Comparison of ENCODE assay signal across 11 mouse cellular contexts in the genomic region with DNA sequence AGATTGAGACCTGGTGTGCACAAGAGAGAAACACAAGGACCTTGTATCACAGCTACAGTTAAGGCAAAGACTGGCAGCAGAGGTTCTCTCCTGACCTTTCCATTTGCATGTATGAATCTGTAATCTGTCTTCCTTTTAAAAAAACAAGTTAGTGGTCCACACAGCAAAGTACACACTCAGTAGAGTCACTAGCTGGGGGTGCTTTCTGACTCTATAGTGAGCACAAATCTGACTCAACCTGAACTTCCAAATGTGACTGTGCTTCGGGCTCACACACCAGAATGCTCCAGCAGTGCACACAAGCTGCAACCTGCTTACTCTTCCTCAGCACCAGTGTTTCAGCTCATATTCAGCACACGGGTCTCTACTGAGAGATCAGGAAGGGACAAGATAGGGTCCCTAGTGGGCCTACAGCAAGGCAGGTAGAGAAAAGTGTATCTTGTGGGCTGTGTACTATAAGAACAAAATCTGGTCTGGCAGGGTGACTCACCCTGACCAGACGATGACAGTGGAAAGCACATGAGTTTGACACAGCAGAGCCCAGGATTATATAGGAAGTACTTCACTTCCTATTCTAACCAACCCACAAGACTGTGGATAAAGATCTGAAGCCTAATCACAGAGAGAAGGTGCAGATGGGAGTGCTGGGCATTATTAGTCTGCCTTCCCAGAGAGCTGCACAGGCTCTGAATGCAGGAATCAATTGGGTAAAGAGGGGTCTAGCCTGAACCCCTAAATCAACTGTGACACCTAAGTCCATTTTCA. TPM values are rescaled to one million over a fixed set of nuclear protein-coding genes. Genes with fewer than 3 reads are reported as not detected.
DNase-seq lines count a peak whose midpoint lies in the region; ATAC-seq and TF ChIP-seq lines count a peak whose summit lies in the region.
"Had no signal": no experiment of that assay in that cellular context is flagged by ENCODE, and none has a peak within 500 bp of the region (broad histone marks: within the 10 kb centered on the region; RNA-seq: fewer than 3 reads in every experiment).

No protein-coding gene starts in this region.

- DNase-seq in gastrocnemius, adult 2 months = no peak
- no peak for DNase-seq in gastrocnemius, adult 18-20 months (ENCODE audit: low spot score)
- DNase-seq in liver, postnatal 0 days = no peak
- DNase-seq in induced T-regulatory cell, adult 2 months (ENCODE audit: low read depth) = peak; percentile 52
- no peak for DNase-seq in gastrocnemius, postnatal 36 days
- no peak for DNase-seq in spleen, postnatal 4 days (ENCODE audit: low spot score in 2 of 2)
- DNase-seq: gastrocnemius, postnatal 14 days; kidney, postnatal 10 days had no signal

- no peak overlapping the region; the same call in 1 of the 2 replicates for H3K4me3 ChIP-seq in gastrocnemius, adult 2 months
- no peak overlapping the region for H3K4me3 ChIP-seq in liver, postnatal 0 days (ENCODE audit: low read depth, low read length)
- H3K4me3 ChIP-seq in liver, embryonic 12.5 days = no peak overlapping the region
- H3K4me3 ChIP-seq in stomach, embryonic 16.5 days (replicated peaks; ENCODE audit: low read length) = no peak overlapping the region

- H3K4me1 ChIP-seq in liver, postnatal 0 days (ENCODE audit: insufficient read depth) = peaks cover 47% of the 10 kb centered on the region
- H3K4me1 ChIP-seq in liver, embryonic 12.5 days = peaks cover 90% of the 10 kb centered on the region
- H3K4me1 ChIP-seq in stomach, embryonic 16.5 days (ENCODE audit: control insufficient read depth, insufficient read depth, low read length) = peaks cover 92% of the 10 kb centered on the region

- no peak overlapping the region; the same call in 1 of the 2 replicates for H3K4me2 ChIP-seq in liver, postnatal 0 days (ENCODE audit: low read depth, low read length)
- no peak overlapping the region for H3K4me2 ChIP-seq in liver, embryonic 12.5 days
- H3K4me2 ChIP-seq in stomach, embryonic 16.5 days (ENCODE audit: low read depth, low read length) = no peak overlapping the region
- H3K4me2 ChIP-seq: midbrain, embryonic 11.5 days had no signal

- H3K9ac ChIP-seq in liver, postnatal 0 days (replicated peaks) = no peak overlapping the region
- no peak overlapping the region for H3K9ac ChIP-seq in liver, embryonic 12.5 days
- H3K9ac ChIP-seq in stomach, embryonic 16.5 days (ENCODE audit: low read length) = 0 out of 2 replicates have a peak overlapping the region, but pooled peaks have one; percentile 8

- H3K9me3 ChIP-seq in liver, postnatal 0 days (ENCODE audit: low read length) = no peaks in the 10 kb centered on the region
- no peaks in the 10 kb centered on the region for H3K9me3 ChIP-seq in liver, embryonic 12.5 days (replicated peaks)
- no peaks in the 10 kb centered on the region for H3K9me3 ChIP-seq in stomach, embryonic 16.5 days (replicated peaks; ENCODE audit: control insufficient read depth, low read length)

- intact Hi-C loops in gastrocnemius, adult 2 months (cut with DNase I) = no loop called here
- intact Hi-C loops in gastrocnemius, postnatal 36 days (cut with DNase I) = no loop called here

- no peak for TF ChIP-seq CTCF in gastrocnemius, adult 2 months (IDR thresholded peaks at IDR 0.05)
- TF ChIP-seq CTCF in liver, postnatal 0 days (IDR thresholded peaks at IDR 0.05; ENCODE audit: low read depth) = no peak

- peak overlapping the region; percentile 92 for H3K27ac ChIP-seq in gastrocnemius, adult 2 months
- 0 out of 2 replicates have a peak overlapping the region, but pooled peaks have one; percentile 48 for H3K27ac ChIP-seq in liver, postnatal 0 days (ENCODE audit: low read depth)
- no peak overlapping the region for H3K27ac ChIP-seq in liver, embryonic 12.5 days
- H3K27ac ChIP-seq in stomach, embryonic 16.5 days (ENCODE audit: low read length) = peak overlapping the region; percentile 72

- H3K27me3 ChIP-seq in liver, postnatal 0 days (ENCODE audit: insufficient read depth, low read length) = no peaks in the 10 kb centered on the region
- H3K27me3 ChIP-seq in liver, embryonic 12.5 days (replicated peaks) = no peaks in the 10 kb centered on the region
- no peaks in the 10 kb centered on the region for H3K27me3 ChIP-seq in stomach, embryonic 16.5 days (ENCODE audit: control insufficient read depth, insufficient read depth, low read length)

- ATAC-seq in liver, postnatal 0 days = peak; percentile 54
- no peak for ATAC-seq in liver, embryonic 12.5 days
- no peak for ATAC-seq in stomach, embryonic 16.5 days (ENCODE audit: insufficient read depth, low FRiP score)

- H3K36me3 ChIP-seq in liver, postnatal 0 days (replicated peaks; ENCODE audit: insufficient read depth, low read length) = no peaks in the 10 kb centered on the region
- H3K36me3 ChIP-seq in liver, embryonic 12.5 days = peaks cover 9% of the 10 kb centered on the region
- H3K36me3 ChIP-seq in stomach, embryonic 16.5 days (ENCODE audit: control insufficient read depth, insufficient read depth, low read length) = no peaks in the 10 kb centered on the region

- no peak for TF ChIP-seq EP300 in liver, postnatal 0 days (IDR thresholded peaks at IDR 0.05; ENCODE audit: low read depth)

- WGBS in liver, postnatal 0 days (ENCODE audit: insufficient replicate concordance) = 31% methylated on average over 3 of the region's 3 CpGs
- WGBS in liver, embryonic 12.5 days (ENCODE audit: insufficient replicate concordance) = 45% methylated on average over 3 of the region's 3 CpGs
- WGBS in stomach, embryonic 16.5 days = 51% methylated on average over 3 of the region's 3 CpGs

RNA-seq across cellular contexts. Expression of a gene that starts 15.0 kb away (rescaled TPM):
- 10 to 100 TPM; 36.9 to 46.7 TPM for total RNA-seq in gastrocnemius, adult 2 months (2021)
- 10 to 100 TPM; 42.4 to 43.3 TPM for total RNA-seq in gastrocnemius, adult 18-20 months (2021)
- 4.5 and 6.5 TPM in 2 replicates for polyA plus RNA-seq in liver, postnatal 0 days (2015; fragmentation: Nextera tagmentation; extraction: Ambion mirVana)
- polyA plus RNA-seq in liver, embryonic 12.5 days (2016; fragmentation: Nextera tagmentation; extraction: Ambion mirVana) = 24.7 and 25.3 TPM in 2 replicates
- 38.6 and 39.3 TPM in 2 replicates for polyA plus RNA-seq in stomach, embryonic 16.5 days (2015; fragmentation: Nextera tagmentation; extraction: Ambion mirVana)
- 10 to 100 TPM; 41.0 to 42.8 TPM for total RNA-seq in gastrocnemius, postnatal 36 days (2021)
